Mouse (Mus musculus) adrenal gland, postnatal 36 days (tissue): ENCODE measurements around the gene Tnfsf4. TPM values are rescaled to one million over a fixed set of nuclear protein-coding genes. Genes with fewer than 3 reads are reported as not detected.
A peak's percentile ranks its signal among the peaks of the same experiment; 100 is the strongest.

Source experiments
- DNase-seq, 2 experiments: peaks; one replicate each; pipeline ENCODE4 v3.0.0; 2021; ENCODE audit warnings: mixed read lengths in 1 of 2
- long read RNA-seq, 2 experiments: library from polyadenylated mRNA; stranded (forward); transcript quantifications; one replicate each; pipeline ENCODE4 v2.0.0; 2021; ENCODE audit warnings: borderline sequencing depth in 2 of 2
- total RNA-seq, 2 experiments: library from RNA; stranded (reverse); gene quantifications; 2 replicates each; pipeline ENCODE4 v1.2.3; 2021

Gene Tnfsf4
- not detected for total RNA-seq
- long read RNA-seq, experiment 1 = 0 reads
- long read RNA-seq, experiment 2 = 0 reads

DNA sequence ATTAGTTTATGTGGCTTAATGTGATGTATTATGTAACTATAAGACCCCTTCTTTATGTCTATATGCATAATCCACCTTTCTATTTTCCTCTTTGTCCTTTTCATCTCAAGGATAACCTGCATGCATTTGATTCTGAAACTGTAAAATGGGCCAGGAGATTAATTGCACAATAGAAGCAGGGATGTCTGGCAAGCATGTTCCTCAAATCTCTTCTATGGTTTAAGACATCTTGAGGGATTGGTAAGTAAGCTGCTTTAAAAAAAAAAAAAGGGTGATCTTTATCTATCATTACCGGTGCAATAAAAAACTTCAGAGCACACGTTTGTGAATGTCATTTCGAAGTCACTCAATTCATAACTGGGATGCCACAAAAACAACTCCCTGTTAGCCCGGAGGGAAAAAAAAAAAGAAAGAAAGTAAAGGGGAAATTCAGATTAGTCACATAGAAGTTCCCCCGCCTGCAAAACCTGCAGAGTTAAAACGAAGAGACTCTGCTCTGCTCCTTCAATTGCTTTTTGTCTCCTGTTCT is at the start of gene Tnfsf4:
Gene Tnfsf4, plus strand, starts transcription at position 479 of the 529 bp plus-strand sequence.
- DNase-seq = no peak

DNA sequence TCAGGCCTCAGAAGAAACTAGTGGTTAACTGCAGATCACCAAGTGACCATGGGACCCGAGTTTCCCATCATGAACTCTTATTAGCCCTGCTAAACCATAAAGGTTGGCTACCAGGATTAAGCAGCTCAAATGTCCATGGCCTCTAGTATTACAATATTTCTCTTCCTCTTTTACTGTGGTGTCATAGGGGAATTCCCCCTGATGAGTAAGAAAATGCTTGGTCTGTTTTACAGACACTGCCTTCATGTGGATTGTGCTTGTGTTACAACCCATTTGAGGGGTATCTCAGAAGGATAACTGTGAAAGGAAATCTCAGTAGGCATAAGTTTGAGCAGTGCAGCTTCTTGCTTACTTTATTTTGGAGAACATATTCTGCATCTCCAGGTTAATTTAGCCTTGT is 44.2 kb upstream of the Tnfsf4 start:
- no peak for DNase-seq

DNA sequence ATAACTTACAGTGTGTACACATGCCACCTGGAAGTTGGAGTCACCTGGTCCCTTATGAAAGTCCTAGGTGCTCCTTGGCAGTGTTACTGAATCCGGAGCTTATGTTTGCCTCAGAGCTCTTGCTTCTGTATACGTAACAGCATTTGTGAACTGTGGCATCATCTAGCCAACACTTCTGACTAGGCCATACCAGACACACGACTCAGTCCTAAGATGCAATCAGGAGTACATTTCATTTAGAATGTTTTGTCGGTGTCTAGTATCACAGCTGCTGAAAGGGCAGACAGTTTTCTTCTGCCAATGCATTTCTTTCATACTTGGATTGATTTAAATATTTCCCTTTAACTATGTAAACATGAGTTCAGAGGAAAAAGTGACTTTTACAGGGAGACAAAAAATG is 30.2 kb upstream of the Tnfsf4 start:
- no peak for DNase-seq

DNA sequence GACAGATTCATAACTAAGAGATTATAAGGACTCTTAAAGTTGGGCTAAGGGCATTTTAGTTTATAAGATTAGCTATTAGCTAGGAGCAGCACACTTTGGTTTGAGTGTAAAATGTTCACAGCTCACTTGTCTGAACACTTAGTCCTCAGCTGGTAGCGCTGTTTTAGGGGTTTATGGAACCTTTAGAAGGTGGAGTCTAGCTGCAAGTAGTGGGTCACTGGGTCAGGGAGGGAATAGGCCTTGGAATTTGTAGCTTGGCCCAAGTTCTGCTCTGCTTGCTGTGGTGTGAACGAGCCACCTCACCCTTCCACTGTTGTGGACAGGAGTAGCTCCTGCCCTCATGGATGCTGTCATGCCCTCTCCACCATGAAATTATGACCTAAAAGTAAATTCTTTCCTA is 23.3 kb upstream of the Tnfsf4 start:
- no peak for DNase-seq

DNA sequence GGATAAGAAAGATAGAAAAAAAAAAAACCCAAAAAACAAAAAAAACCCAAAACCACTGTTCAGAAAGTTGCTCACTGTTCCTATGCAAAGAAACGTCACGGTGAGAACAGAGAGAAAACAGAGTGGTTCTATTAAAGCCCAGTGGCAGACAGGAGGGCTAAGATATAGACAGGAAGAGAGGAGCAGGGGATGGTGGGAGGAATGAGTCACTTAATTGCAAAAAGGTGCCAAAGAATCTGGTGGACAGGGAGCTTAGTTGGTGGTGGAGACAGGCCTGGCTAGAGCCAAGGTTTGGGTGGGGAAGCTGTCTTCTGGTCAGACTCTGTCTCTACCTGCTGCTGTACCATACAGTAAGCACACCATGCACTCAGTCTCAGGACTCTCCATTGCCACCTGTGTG is 19.3 kb upstream of the Tnfsf4 start:
- DNase-seq = no peak

DNA sequence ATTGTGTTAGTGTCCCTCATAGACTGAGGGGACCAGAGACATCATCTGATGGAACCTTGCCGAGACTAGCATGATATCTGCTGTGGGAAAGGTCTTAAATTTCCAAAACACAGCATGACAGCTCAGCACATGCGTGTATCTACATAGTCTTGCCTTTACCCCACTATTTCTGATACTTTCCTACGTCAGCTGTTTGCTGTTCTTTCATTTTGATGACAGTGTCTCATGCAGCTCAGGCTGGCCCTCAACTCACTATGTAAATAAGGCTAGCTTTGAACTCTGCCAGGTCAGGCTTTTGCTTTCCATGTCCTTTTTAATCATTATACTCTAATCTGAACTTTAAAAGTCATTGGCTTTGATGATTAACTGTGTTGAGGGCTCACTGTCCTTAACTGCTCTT is 16.6 kb upstream of the Tnfsf4 start:
- DNase-seq = no peak

DNA sequence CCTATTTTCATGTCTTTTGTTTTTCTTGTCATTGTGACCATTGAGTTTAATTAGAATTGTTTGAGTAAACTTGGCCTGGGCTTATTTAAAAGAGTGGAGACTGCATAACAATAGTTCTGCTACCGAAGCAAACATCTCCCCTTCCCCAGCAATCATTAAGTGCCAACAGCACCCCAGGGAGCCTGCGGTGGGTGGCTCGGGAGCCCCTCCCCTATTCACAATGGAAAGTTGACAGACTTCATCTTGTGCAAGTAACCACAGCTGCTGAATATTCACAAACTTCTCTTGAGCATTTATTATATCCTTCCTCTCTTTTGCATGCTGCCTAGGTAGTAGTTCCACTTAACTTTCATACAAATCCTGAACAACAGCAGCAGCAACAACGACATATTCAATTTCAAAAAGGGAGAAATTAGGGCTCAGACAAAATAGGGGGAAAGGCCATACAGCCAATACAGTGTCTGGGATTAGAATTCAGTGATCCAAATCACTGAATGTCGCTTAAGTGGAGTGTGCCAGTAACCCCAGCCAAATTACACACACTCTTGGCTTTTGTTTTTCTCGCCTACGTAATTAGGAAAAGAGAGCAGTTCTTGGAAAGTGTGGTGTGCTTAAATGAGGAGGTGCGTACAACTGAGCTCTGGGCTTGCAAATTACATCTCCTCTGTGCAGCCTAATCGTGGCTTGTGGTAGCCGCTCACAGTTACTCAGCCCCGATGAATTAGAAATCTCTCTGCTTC is 15.4 kb upstream of the Tnfsf4 start:
- no peak for DNase-seq

DNA sequence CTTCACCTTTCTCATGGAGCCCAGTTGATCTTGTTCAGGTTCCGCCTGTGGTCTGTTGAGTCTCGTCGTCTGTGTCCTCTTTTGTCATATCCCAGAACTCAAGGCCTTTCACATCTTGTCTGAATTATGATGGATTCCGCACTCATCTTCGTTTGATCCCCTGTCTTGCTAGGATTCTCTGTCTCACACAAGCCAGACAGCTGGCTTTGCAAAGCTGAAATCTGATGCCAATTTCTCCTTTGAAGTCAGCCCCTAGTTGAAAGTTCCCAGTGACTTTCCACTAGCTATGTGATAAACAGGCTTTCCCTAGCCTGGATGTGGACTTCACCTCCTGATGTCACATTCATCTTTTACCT is 14.8 kb upstream of the Tnfsf4 start:
- no peak for DNase-seq

DNA sequence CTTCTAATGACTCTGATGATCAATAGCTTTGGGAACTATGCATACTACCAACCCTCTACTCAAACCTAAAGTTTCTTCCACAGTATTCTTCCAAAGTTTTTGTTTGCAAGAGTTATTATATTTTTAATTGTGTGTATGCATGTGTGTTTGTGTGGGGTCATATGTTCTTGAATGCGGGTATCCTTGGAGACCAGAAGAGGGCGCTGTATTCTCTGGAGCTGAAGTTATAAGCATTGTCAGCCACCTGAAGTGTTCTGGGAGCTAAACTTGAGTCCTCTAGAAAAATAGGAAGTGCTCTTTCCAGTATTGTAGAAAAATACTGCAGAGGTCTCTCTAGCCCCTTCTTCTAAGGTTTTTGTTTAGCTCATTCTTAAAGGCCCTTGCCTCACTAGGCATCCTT is 5.1 kb upstream of the Tnfsf4 start:
- DNase-seq = no peak

DNA sequence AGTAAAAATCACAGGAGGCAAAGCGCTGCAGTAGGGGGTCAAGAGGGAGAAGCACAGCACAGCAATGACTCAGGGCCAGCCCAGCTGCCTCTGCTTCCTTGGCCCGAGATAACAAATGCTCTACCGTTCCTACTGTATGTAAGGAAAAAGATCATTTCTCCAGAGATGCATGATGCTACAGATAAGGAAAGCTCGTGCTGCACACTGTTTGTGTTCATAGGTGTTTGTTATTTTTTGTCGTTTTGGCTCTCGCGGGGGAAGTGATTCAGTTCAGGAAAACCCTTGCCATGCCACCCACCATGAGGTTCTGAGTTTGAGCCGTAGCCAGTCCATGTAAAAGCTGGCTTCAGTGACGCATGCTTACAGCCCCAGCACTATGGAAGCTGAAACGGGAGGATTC is 2.3 kb upstream of the Tnfsf4 start:
- no peak for DNase-seq

DNA sequence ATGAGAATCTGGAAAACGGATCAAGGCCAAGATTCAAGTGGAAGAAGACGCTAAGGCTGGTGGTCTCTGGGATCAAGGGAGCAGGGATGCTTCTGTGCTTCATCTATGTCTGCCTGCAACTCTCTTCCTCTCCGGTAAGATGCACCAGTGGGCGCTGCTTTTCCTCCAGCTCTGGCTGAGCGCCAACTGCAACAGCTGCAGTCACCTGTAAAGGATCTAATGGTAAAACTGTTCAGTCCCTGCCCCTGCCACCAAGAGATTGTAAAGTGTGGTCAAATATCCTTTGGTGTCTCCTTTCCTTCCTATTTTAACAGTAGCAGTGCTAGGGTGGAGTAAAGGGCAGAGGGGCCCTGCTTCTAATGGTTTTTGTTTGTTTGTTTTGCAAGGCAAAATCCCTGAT is 401 bp downstream of the Tnfsf4 start:
- no peak for DNase-seq

DNA sequence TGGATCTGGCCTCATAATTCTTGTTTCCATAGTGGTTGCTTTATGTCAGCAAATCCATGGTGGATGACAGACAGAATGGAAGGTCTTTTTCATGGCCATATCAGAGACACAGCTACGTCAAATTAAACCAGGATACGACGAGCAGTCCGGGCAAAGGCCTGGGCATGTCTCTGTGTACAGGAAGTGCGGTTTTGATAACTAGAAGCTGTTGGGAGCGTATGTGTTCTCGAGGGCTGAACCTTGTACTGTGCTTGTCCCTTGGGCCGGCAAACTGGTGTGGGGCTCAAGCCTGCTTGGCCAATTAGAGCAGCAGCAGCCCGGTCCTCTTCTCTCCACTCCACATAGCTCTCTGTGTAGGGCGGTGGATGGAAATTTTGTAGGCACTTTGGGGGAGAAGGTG is 1.1 kb downstream of the Tnfsf4 start:
- DNase-seq = no peak

DNA sequence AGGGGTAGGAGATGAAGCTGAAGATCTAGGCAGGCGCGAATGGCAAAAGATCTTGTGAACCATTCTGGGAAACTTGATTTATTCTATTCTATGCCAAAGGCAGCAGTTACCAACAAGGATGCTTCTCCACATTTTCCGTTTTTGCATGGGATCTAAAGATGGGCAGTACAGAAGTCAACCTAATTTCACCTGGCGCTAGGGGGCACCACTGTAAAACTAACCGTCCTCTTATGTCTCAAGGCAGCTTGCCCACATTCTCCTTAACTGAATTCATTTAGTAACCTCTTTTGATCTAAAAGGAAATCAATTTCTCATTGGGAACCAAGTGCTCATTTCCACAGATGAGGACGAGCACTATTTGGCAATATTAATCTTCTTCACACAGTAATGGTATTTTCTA is 4.9 kb downstream of the Tnfsf4 start:
- DNase-seq = peak; percentile 73 to 85

DNA sequence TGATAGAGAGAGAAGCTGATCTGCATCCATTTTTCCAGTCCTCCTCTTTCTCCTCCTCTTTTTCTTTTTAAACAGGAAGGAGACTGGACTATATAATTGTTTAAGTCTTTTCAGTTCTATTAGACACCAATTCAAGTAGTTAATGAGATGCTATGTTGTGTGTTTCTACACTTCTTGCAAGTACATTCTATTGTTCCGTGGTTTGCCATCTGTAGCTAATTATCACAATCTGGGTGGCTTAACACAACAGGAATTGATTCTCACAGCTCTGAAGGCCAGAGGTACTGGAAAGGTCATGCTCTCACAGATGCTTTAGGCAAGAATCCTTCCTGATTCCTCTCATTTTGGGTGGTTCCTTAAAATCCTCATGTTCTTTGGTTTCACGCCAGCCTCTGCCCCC is 7.9 kb downstream of the Tnfsf4 start:
- DNase-seq = no peak

DNA sequence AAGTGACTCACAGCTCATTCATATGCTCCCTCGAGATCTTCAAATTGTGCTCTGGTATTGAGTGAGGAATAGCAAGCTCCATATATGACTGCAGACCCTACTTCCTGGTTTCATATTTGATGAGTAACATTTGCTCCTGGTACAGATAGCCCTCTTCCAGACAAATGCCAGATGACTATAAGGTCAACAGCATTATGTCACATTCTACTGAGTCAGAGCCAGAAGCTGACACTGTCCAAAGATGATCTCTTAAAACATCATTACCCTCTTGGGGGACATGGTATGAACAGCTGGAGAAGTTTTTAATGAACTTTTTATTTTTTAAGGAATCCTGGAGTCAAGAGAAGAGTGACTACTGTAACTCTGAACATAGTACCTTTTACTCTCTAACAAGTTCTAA is 11.3 kb downstream of the Tnfsf4 start:
- no peak for DNase-seq

DNA sequence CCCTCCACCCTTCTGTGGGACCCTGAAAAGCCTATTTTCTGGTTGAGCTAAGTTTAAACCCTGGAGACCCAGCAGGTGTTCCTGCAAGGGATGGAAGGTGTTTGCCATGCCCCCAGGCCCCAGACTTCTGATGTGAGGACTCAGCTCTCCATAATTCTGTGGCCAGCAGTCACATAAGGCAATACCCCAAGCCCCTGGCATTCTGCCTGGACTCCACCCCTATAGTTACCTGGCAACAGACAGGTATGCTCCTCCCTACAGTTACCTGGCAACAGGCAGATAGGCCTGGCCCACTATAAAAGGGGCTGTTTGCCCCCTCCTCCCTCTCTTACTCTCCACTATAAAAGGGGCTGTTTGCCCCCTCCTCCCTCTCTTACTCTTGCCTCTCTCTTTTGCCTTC is 24.7 kb downstream of the Tnfsf4 start:
- no peak for DNase-seq

DNA sequence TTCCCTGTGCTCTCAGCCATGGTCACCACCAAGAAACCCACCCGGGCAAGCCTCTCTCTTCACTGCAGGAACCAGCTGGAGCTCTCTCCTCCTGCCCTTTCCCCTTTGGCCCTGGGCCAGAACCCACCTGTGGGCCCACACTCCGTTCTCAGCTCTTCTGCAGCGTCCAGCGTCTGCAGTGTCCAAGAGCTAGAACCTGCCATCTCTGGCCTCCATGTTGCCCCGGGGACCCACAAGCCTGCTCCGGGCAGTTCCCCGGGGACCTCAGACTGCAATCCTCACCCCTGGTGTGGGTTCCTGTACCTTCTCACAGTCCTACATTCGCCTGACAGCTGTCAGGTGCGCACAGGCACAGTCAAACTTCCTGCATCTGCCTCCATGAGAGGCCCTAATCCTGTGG is 25.4 kb downstream of the Tnfsf4 start:
- no peak for DNase-seq

DNA sequence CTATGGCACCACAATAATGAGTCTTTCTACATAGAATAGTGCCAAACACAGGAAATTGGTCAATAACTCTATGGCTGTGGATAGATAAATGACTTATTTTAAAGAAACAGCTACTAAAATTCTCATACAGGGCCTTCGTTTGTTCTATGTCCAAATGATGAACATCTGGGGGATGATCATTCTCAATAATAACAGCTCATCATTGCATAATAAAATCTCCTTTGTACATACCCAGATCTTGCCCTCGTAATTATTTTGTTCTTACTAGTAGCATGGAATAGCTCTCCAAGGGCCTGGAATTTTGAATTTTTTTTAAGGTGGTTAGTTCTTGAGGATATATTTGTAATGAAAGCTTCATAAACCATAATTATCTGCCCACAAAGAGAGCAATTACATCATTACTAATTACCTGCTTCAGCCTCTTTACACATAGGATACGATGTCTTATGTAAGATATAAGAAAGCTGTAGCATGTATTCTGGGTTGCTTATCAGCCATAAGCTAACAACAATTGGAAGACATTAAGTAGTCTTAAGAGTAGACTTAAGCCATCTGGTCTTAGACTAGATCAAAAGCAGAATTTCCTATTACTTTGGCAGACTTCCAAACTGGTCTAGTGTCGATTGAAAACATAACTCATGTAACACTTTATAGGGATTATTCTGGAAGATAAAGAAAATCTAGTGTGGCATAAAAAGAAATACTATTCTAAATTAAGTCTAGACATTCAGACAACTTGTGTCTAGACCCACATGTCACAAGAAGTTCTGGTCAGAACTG is 31.3 kb downstream of the Tnfsf4 start:
- no peak for DNase-seq

DNA sequence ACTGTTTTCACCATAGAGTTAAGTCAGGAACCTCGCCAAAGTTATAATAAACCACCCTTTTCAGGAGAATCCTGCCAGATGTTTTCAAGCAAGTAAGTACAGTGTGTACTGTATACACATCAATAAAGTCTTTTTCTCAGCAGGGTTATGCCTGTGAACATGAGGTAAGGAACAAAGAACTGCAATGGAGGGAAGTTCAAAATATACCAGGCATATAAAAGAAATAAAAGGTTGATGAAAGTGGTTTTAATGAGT is 31.8 kb downstream of the Tnfsf4 start:
- DNase-seq = no peak

DNA sequence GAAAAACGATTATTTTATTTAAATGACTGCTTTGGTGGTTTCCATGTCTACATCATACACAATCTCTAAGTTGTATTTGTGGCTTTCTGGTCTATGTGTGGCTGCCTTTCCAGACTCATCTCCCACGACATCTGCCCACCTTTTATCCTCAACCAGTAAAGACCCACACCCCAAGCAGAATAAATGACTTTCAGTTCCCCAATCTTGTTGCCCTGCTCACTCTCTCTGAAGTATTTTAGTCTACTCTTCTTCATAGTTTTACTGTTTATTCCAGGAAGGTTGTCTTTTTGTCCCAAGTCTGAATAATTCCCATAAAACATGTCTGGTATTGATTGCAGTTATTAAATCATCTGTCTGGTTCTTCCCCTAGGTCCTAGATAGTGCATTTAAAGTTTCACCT is 40.6 kb downstream of the Tnfsf4 start:
- DNase-seq = no peak

DNA sequence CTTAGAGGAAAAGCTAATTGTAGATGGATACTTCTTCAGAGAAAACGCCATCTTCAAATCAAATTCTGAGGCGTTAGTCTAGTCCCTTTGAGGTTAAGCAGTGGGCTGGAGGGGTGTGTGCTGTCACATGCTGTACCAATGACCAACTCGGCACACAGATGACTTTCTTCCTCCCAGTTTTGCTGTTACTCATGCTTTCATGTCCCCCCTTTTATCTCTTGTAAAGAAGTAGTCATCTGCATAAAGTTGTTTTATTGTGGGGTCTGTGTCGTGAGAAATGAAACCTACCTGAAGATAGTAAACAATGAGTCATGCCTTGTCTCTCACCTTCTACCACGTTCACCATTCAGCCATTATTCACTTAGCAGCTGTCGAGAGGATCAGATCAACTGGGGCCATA is 41.3 kb downstream of the Tnfsf4 start:
- DNase-seq = no peak

DNA sequence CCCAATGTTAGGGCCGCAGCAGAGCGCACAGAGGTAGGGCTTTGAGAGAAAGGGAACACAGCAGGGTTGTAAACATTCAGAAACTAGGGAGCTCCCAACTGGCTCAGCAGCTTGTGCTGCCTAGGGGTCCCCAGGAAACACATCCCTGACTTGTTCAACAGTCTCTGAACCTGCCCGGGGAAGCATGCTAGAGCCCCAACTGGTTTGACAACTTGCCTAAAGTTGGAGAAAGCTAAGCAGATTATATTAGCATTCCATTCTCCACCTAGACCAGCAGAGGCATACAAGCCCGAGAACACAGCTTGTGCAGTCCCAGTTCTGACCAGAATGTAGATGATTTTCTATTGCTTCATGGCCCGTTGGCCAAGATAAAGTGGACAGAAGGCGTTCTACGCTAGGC is 49.6 kb downstream of the Tnfsf4 start:
- DNase-seq = no peak

DNA sequence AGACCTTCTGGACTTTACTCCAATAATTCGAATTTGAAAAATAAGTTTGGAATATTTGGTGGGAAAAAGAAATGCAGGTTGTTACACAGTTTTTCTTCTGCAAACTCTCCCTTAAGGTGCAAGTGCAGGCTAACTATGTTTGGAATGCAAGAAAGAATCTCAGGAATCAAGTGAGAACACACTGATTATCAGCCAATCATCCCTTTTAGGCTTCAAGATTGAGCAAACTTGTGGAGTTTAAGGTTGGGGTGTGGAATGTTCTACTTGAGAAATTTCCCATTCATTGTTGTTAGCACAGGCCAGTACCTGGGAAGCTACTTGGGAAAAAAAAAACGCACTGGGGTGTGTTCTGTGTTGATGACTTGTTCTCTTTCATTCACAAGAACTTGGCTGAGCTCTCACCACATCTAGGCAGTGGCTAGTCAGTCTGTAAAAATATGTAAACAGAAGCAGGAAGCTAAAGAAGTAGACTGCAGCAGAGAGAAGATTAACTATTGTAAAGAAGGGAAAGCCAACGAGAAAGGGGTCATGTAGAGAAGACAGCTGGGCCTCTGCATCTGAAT is 56.6 kb downstream of the Tnfsf4 start:
- DNase-seq = no peak

DNA sequence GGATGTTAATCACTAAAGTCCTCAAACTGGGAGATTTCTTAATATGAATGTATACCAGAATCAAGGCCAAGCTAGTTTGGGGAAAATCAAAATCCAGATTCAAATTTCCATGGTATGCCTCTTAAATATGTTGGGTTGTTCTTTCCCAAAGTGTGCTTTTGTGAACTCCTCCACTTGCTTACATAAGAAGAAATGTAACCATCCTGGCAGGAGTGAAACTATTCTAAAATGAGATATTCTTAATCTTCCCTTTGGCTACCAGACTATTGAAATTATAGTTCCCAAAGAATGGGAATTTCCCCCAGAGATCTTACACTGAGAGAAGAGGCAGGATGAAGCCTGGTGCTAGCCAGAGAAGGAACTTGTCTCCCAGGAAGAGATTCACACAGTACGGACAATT is 57.0 kb downstream of the Tnfsf4 start:
- no peak for DNase-seq
